Mouse (Mus musculus): ENCODE measurements around the gene Fry.
A peak's percentile ranks its signal among the peaks of the same experiment; 100 is the strongest.

The Fry gene

DNA sequence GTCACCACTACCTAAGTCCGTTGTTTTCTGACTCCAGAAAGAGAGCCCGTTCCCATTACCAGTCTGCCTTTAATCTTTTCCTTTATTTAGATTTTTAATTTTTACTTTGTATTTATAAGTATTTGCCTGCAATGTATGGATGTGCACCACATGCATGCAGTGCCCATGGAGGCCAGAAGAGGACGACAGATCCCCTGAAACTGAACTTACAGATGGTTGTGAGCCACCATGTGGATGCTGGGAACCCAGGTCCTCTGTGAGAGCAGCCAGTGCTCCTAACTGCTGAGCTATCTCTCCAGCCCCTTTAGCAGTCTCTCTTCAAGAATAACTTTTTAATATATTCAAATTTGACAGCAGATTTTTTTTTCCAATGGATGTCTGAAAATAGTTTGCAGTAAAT is 223.7 kb downstream of the Fry start:
- no peak for DNase-seq

- DNase-seq, result no peak
Measured at GRCm38 (mm10) chr5:150345946-150346345, 227.5 kb downstream of the Fry start.

- no peak for DNase-seq
Measured at GRCm38 (mm10) chr5:150346378-150346777, 227.9 kb downstream of the Fry start.

- DNase-seq, result no peak
Measured at GRCm38 (mm10) chr5:150347845-150348244, 229.4 kb downstream of the Fry start.

GRCm38 (mm10) chr5:150348302-150348701 is 229.9 kb downstream of the Fry start:
- no peak for DNase-seq

DNA sequence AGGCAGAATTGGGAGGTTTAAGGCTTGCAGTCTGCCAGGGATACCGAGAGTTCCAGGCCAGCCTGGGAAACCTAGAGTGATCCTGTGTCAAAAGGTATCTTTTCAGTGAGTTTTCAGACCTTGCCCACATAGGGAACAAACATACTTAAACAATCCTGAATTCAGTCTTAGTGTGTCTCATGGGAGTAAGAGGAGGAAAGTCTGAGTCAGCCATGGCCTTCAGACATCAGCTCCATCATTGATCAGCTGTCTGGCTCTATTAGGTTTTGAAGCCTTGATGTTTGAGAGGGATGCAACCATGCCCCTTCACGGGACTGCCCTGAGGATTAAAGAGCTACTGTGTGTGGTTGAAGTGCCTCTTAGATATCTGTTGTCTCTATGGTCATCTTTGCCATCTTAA is 232.7 kb downstream of the Fry start:
- DNase-seq, result no peak

GRCm38 (mm10) chr5:150358671-150359070 is 240.2 kb downstream of the Fry start:
- no peak for DNase-seq

DNA sequence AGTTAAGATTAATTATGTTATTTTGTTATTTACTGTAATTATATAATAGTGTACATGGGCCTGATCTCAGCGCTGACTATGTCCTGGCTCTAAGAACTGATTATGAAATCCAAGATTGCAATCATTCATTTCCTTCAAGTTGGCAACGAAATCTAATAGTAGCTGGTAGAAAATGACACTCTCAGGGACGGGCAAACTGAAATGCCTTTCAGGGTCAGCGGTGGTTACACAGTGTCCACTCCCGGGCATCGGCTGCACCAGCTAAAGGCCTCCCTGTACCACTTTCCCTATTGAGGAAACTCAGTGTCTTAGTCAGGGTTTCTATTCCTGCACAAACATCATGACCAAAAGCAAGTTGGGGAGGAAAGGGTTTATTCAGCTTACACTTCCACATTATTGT is 243.8 kb downstream of the Fry start:
- no peak for DNase-seq

- DNase-seq, result no peak
Measured at GRCm38 (mm10) chr5:150364621-150365020, 246.2 kb downstream of the Fry start.

- DNase-seq, result no peak
Measured at GRCm38 (mm10) chr5:150367027-150367426, 248.6 kb downstream of the Fry start.

DNA sequence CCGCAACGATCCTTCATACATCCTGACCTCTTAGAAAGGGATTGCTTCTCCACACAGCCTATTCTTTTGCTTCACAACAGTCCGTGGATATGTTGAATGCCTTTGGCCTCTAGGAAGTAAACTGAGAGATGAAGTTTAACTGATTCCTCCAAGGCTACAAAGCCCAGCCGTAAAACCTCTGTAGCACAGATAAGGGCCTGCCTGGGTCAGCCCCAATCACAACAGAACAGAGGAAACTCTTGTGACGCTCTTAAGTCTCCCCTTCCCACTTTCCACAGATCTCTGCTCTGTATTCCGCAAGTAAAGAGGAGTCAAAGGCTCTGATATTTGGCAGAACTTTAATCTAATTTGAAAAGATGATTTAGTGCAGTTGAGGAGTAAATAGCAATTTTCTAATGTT is 251.8 kb downstream of the Fry start:
- DNase-seq, result no peak

GRCm38 (mm10) chr5:150370895-150371294 is 252.4 kb downstream of the Fry start:
- no peak for DNase-seq

- no peak for DNase-seq
Measured at GRCm38 (mm10) chr5:150372956-150373355, 254.5 kb downstream of the Fry start.

- no peak for DNase-seq
Measured at GRCm38 (mm10) chr5:150374778-150375559, 256.5 kb downstream of the Fry start.

DNA sequence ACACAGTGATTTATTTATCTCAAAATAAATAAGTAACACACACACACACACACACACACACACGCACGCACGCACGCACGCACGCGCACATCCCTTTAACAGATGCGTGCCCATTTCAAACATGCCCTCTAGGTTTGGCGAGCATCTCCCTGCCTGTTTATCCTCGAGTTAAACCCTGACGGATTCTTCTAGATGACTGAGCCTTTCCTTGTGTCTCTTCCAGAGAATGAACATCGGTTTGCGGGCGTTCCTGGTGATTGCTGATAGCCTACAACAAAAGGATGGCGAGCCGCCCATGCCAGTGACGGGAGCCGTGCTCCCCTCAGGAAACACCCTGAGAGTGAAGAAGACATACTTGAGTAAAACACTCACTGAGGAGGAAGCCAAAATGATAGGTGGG is 260.1 kb downstream of the Fry start:
- DNase-seq, result no peak

- no peak for DNase-seq
Measured at GRCm38 (mm10) chr5:150380767-150381166, 262.3 kb downstream of the Fry start.

GRCm38 (mm10) chr5:150382411-150382810 is 264.0 kb downstream of the Fry start:
- DNase-seq, result no peak

DNA sequence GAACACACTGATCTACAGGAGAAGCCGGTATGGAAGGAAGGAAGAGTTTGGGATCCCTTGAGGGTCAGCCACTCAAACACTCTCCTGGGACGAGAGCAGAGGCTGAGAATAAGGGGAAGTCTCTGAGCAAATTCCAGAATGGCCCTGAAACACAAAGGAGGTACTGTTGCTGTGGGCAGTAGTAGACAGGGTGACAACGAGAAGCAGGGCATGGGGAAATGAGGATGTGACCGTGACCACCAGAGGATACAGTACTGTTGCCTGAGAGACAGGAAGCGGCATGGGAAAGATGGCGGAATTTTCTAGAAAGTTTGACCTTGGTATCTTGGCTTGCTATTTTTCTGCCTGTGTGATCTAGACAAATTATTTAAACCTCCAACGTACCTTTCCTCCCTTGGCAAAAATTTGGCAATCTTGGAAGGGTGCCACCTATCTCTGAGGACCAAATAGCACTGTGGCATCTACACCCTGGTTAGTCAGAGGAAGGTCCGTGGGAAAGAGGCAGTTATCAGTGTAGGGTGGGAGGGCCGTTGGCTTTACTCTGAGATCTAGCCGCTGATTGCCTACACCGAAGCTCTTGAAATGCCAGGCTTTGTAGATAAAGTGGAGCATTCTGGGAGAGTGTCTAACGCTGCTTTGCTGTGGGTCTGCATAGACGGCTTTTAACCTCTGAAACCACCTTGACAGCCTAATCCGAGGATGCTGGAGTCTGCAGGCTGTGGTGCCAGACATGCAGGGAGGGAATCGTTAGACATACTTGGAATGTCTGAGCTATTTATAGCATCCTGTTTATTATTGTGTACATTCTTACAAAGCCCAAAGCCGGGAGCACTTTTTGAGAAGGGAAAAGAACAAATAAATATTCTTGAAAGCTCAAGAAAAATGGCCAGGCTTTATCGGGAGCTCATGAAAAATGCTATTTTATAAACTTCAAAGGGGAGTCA is 266.1 kb downstream of the Fry start:
- DNase-seq, result peak; percentile 38 to 48

DNA sequence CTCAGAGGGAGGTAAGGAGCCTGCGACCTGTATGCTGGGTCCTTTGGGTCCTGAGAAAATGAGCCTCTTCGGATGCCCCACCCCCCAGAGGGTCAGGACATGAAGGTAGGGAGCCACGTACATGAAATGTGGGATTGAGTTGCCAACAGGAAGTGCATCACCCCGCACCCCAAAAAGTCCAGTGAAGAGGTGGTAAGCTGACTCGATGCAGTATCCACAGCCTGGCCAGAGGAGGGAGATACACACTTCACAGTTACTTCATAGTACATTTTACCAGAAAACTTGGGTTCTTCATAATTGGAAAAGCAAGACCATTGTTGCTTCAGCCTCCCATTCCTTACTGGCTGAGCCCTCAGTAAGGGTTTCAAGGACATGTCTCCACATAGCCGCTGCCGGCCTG is 266.8 kb downstream of the Fry start:
- DNase-seq, result peak; percentile 26 to 31

DNA sequence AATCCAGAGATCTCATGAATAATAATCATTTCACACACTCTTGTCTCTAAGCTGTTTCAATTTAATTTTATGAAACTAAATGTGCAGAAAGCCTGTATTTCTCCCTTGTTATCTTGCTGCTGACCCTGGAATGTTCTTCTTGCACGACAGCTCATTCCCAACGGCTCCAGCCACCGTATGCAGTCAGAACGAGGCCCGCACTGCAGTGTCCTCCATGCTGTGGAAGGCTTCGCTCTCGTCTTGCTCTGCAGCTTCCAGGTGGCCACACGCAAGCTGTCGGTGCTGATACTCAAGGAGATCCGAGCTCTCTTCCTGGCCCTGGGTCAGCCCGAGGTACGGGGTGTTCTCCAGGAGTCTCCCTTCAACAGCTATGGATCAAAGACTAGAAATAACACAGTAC is 270.2 kb downstream of the Fry start:
- no peak for DNase-seq

GRCm38 (mm10) chr5:150389589-150390377 is 271.3 kb downstream of the Fry start:
- no peak for DNase-seq

GRCm38 (mm10) chr5:150390422-150390821 is 272.0 kb downstream of the Fry start:
- DNase-seq, result no peak

DNA sequence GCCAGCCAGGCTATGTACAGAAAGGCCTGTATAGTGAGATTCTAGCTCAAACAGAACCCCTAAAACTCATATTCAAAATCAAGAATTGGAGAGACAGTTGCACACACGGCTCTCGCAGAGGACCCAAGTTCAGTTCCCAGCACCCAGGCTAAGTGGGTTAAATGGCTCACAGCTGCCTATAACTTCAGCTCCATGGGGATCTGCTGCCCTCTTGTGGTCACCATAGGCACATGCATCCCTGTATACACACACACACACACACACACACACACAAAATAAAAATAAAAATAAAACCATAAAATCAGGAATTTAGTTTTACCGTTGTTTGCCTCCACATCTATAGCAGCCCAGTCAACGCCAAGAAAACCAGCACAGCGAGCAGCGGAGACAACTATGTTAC is 276.2 kb downstream of the Fry start:
- no peak for DNase-seq
